Mouse (Mus musculus): ENCODE measurements around the gene Rnf32. TPM values are rescaled to one million over a fixed set of nuclear protein-coding genes. Genes with fewer than 3 reads are reported as not detected.

Gene Rnf32
- polyA plus RNA-seq, 1 experiment = 2.6 TPM

GRCm38 (mm10) chr5:29251496-29251873 lies 55.7 kb downstream of the Rnf32 start:
- no peaks in the 10 kb centered on the region for H3K4me1 ChIP-seq (ENCODE audit: control insufficient read depth, insufficient read depth, low read length)
- no peak overlapping the region for H3K27ac ChIP-seq (ENCODE audit: insufficient read depth, low read length)
- TF ChIP-seq CTCF (IDR thresholded peaks at IDR 0.05; ENCODE audit: borderline replicate concordance, insufficient read depth, low read length) = no peak
- no peak for TF ChIP-seq POLR2A (IDR thresholded peaks at IDR 0.05; ENCODE audit: low read depth, low read length)
- no peak overlapping the region for H3K4me3 ChIP-seq (ENCODE audit: insufficient read depth, low read length)

- Histone ChIP-seq H3K4me3 (ENCODE audit: insufficient read depth, low read length) (no peak overlapping the region), H3K4me1 (ENCODE audit: control insufficient read depth, insufficient read depth, low read length) (no peaks in the 10 kb centered on the region), H3K27ac (ENCODE audit: insufficient read depth, low read length) (no peak overlapping the region)
- TF ChIP-seq POLR2A (IDR thresholded peaks at IDR 0.05; ENCODE audit: low read depth, low read length) (no peak), CTCF (IDR thresholded peaks at IDR 0.05; ENCODE audit: borderline replicate concordance, insufficient read depth, low read length) (no peak)
Observed at GRCm38 (mm10) chr5:29253876-29254275, 58.1 kb downstream of the Rnf32 start.

- Histone ChIP-seq H3K27ac (ENCODE audit: insufficient read depth, low read length) (no peak overlapping the region), H3K4me3 (ENCODE audit: insufficient read depth, low read length) (no peak overlapping the region), H3K4me1 (ENCODE audit: control insufficient read depth, insufficient read depth, low read length) (no peaks in the 10 kb centered on the region)
- no peak for TF ChIP-seq POLR2A (IDR thresholded peaks at IDR 0.05; ENCODE audit: low read depth, low read length)
- TF ChIP-seq CTCF (IDR thresholded peaks at IDR 0.05; ENCODE audit: borderline replicate concordance, insufficient read depth, low read length) = no peak
Observed at GRCm38 (mm10) chr5:29270879-29271278, 75.1 kb downstream of the Rnf32 start.

DNA sequence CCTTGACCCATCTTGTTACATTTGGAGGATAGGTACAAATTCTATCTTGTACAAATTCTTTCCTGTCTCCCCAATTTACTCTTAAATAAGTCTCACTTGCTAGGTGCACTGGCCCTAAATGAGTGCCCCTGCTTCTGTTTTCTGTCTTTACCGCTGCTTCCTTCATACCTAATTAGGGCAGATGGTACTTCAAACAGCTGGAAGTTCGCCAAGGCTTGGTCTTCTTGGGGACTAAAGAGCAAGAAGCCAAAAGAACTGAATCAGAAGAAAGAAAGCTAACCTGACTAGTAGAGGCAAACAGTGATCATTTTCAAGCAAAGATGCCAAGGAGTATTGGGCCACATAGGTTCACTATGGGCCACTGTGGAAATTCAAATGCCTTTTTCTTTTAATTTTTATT lies 77.6 kb downstream of the Rnf32 start:
- TF ChIP-seq POLR2A (IDR thresholded peaks at IDR 0.05; ENCODE audit: low read depth, low read length) (no peak), CTCF (IDR thresholded peaks at IDR 0.05; ENCODE audit: borderline replicate concordance, insufficient read depth, low read length) (no peak)
- no peaks in the 10 kb centered on the region for H3K4me1 ChIP-seq (ENCODE audit: control insufficient read depth, insufficient read depth, low read length)
- H3K4me3 ChIP-seq (ENCODE audit: insufficient read depth, low read length) = no peak overlapping the region
- no peak overlapping the region for H3K27ac ChIP-seq (ENCODE audit: insufficient read depth, low read length)

DNA sequence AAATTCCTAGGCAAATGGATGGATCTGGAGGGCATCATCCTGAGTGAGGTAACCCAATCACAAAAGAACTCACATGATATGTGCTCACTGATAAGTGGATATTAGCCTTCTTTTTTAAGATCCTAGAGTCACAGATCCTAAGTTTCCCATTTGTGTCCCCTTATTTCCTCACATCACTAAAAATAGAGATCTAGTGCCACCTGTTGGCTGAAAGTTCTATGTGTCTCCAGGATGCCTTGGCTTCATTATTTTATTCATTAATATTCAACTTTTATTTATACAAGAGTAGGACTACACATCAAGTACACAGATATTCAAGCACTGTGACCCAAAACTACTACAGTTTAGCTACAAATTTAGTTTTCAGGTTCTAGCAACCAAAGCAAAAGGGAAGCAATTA lies 79.0 kb downstream of the Rnf32 start:
- TF ChIP-seq CTCF (IDR thresholded peaks at IDR 0.05; ENCODE audit: borderline replicate concordance, insufficient read depth, low read length) (no peak), POLR2A (IDR thresholded peaks at IDR 0.05; ENCODE audit: low read depth, low read length) (no peak)
- Histone ChIP-seq H3K4me3 (ENCODE audit: insufficient read depth, low read length) (no peak overlapping the region), H3K27ac (ENCODE audit: insufficient read depth, low read length) (no peak overlapping the region), H3K4me1 (ENCODE audit: control insufficient read depth, insufficient read depth, low read length) (no peaks in the 10 kb centered on the region)

Other genes with a start within 250 kb of the Rnf32 start
- 14.7 and 18.1 TPM in 2 replicates for gene Lmbr1, start 182.4 kb downstream of the Rnf32 start, polyA plus RNA-seq (2011; ENCODE audit: insufficient read length, low read depth, missing spikeins)
- 12.2 and 15.1 TPM in 2 replicates for gene Nom1, start 238.7 kb downstream of the Rnf32 start, polyA plus RNA-seq (2011; ENCODE audit: insufficient read length, low read depth, missing spikeins)